9 mouse cellular contexts compared by ENCODE assay signal in genomic region chr1:64817709-64818108, GRCm38 (mm10).
"Had no signal": no experiment of that assay in that cellular context is flagged by ENCODE, and none has a peak within 500 bp of the region (broad histone marks: within the 10 kb centered on the region; RNA-seq: fewer than 3 reads in every experiment).

No protein-coding gene starts in this region.

- ATAC-seq: lung, postnatal 0 days; midbrain, embryonic 13.5 days had no signal

- DNase-seq: kidney, postnatal 10 days; kidney, postnatal 4 days; lung, adult 2 months; lung, postnatal 36 days; spleen, adult 18-20 months; thymus, adult 18-20 months; thymus, postnatal 14 days had no signal
